Mouse (Mus musculus) liver, postnatal 0 days (tissue): Measurements from ENCODE around the gene Dgkq. TPM values are rescaled to one million over a fixed set of nuclear protein-coding genes. Genes with fewer than 3 reads are reported as not detected.

Experiments used
- ATAC-seq: fragments of 200-750 bp; cut with Nextera tagmentation; 2 replicates; pipeline ENCODE4 v1.8.0; 2017; ENCODE audit warnings: mild to moderate bottlenecking, moderate library complexity
- DNase-seq: peaks from one replicate; pipeline ENCODE4 v3.0.0-alpha.2; 2016
- H3K27ac ChIP-seq: fragments of 300-500 bp; sonication (generic); 2 replicates; pipeline ENCODE4 v1.5.1; 2014; ENCODE audit warnings: antibody characterized with exemption, moderate library complexity, mild to moderate bottlenecking, low read depth
- H3K27me3 ChIP-seq: fragments of 300-500 bp; sonication (generic); 2 replicates; pipeline ENCODE4 v1.6.1; 2014; ENCODE audit warnings: low read length, control low read depth, mixed read lengths; ENCODE audit not compliant: insufficient read depth
- H3K36me3 ChIP-seq: fragments of 300-500 bp; sonication (generic); replicated peaks from 2 replicates; pipeline ENCODE4 v1.6.1; 2014; ENCODE audit warnings: mild to moderate bottlenecking, control low read depth, low read length, moderate library complexity, mixed read lengths; ENCODE audit not compliant: insufficient read depth
- H3K4me1 ChIP-seq: fragments of 300-500 bp; sonication (generic); 2 replicates; pipeline ENCODE4 v1.6.1; 2014; ENCODE audit warnings: antibody characterized with exemption, mild to moderate bottlenecking, control low read depth; ENCODE audit not compliant: insufficient read depth
- H3K4me2 ChIP-seq: fragments of 300-500 bp; sonication (generic); 2 replicates; pipeline ENCODE4 v1.6.1; 2014; ENCODE audit warnings: low read depth, mild to moderate bottlenecking, low read length, moderate library complexity, mixed read lengths
- H3K4me3 ChIP-seq: fragments of 300-500 bp; sonication (generic); 2 replicates; pipeline ENCODE4 v1.5.1; 2014; ENCODE audit warnings: low read depth, low read length
- H3K9ac ChIP-seq: fragments of 300-500 bp; sonication (generic); replicated peaks from 2 replicates; pipeline ENCODE4 v1.6.1; 2014; ENCODE audit warnings: mild to moderate bottlenecking, moderate library complexity
- H3K9me3 ChIP-seq: fragments of 300-500 bp; sonication (generic); 2 replicates; pipeline ENCODE4 v1.6.1; 2016; ENCODE audit warnings: mild to moderate bottlenecking, control low read depth, low read length, mixed read lengths
- CTCF ChIP-seq: sonication (generic); IDR thresholded peaks from 2 replicates; pipeline ENCODE4 v1.5.1; 2016; ENCODE audit warnings: antibody characterized with exemption, low read depth
- EP300 ChIP-seq: IDR thresholded peaks from 2 replicates; pipeline ENCODE4 v1.6.1; 2016; ENCODE audit warnings: antibody characterized with exemption, low read depth, mild to moderate bottlenecking
- WGBS: fragments of 180-500 bp; shearing (Covaris S2); extraction: QIAGEN DNeasy Blood & Tissue Kit; methylation state at CpG from one replicate; pipeline ENCODE4 v1.1.7; 2014; ENCODE audit not compliant: insufficient replicate concordance; 5-methylcytosine and 5-hydroxymethylcytosine counted together
- polyA plus RNA-seq: library from polyadenylated mRNA; unstranded; fragments of >200 nt; fragmentation: Nextera tagmentation; extraction: Ambion mirVana; gene quantifications from 2 replicates; pipeline ENCODE4 v1.2.1, GENCODE M21; 2015

Gene Dgkq
- polyA plus RNA-seq, 1 experiment from 2014 or later, result 2.5 TPM

DNA sequence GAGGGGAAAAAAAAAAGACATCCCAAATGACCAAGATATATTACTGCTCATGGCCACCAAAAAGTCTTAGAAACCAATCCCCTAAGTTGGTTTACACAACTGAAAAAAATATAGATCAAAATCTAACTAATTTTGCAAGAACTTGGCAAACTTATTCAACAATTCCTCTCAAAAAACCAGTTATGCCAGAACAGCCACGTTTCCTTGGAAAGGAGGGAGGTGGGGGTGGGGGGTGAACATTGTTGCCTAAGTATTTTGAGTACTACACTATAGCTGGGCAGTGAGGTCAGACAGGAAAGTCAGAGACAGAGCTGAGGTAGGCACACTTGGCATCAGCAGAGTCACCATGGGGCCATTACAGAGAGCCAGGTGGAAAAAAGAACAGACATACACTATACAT lies 69.5 kb downstream of the Dgkq start:
- H3K9me3 ChIP-seq, result no peaks in the 10 kb centered on the region
- H3K36me3 ChIP-seq, result peaks cover 97% of the 10 kb centered on the region
- no peaks in the 10 kb centered on the region for H3K4me1 ChIP-seq
- no peak overlapping the region for H3K9ac ChIP-seq
- no peak overlapping the region for H3K4me2 ChIP-seq
- no peak for DNase-seq
- no peak overlapping the region for H3K4me3 ChIP-seq
- no peaks in the 10 kb centered on the region for H3K27me3 ChIP-seq
- WGBS, result 83% methylated on average over 1 of the region's 1 CpGs
- no peak for TF ChIP-seq EP300
- TF ChIP-seq CTCF, result no peak
- H3K27ac ChIP-seq, result no peak overlapping the region
- no peak for ATAC-seq

Other genes starting within 250 kb of the Dgkq start
- 411 and 430 TPM in 2 replicates for gene Atp5k, start 235.2 kb downstream of the Dgkq start, polyA plus RNA-seq
- gene Mfsd7a, start 220.8 kb downstream of the Dgkq start, polyA plus RNA-seq, result 0.30 and 0.41 TPM in 2 replicates
- 3.8 and 5.0 TPM in 2 replicates for gene Pcgf3, start 208.4 kb downstream of the Dgkq start, polyA plus RNA-seq
- not detected in 2 replicates for gene Cplx1, start 119.6 kb downstream of the Dgkq start, polyA plus RNA-seq
- 15.6 and 17.5 TPM in 2 replicates for gene Gak, start 39.9 kb downstream of the Dgkq start, polyA plus RNA-seq
- gene Tmem175, start 39.9 kb downstream of the Dgkq start, polyA plus RNA-seq, result 7.0 and 7.3 TPM in 2 replicates
- gene Idua, start 9.3 kb downstream of the Dgkq start, polyA plus RNA-seq, result 3.9 and 4.2 TPM in 2 replicates
- gene Slc26a1, start 5.9 kb upstream of the Dgkq start, polyA plus RNA-seq, result 25.8 and 33.4 TPM in 2 replicates
- gene Fgfrl1, start 22.7 kb upstream of the Dgkq start, polyA plus RNA-seq, result 5.6 and 5.7 TPM in 2 replicates
- 0.48 and 0.62 TPM in 2 replicates for gene Rnf212, start 105.3 kb upstream of the Dgkq start, polyA plus RNA-seq
- not detected in 2 replicates for gene Tmed11, start 125.7 kb upstream of the Dgkq start, polyA plus RNA-seq
- gene Vmn2r8, start 139.2 kb upstream of the Dgkq start, polyA plus RNA-seq, result not detected in 2 replicates
- gene Vmn2r9, start 182.9 kb upstream of the Dgkq start, polyA plus RNA-seq, result not detected in 2 replicates